Mouse (Mus musculus) cerebellum, adult 2 months (tissue): ENCODE measurements around the gene Rabl6.

Experiments
- CTCF ChIP-seq: fragments of 200-500 bp; IDR thresholded peaks from 2 replicates; pipeline ENCODE4 v1.5.1; 2011; ENCODE audit warnings: low read depth, mild to moderate bottlenecking, control low read depth, low read length, moderate library complexity, borderline replicate concordance; ENCODE audit not compliant: insufficient read depth
- POLR2A ChIP-seq: fragments of 200-500 bp; IDR thresholded peaks from 2 replicates; pipeline ENCODE4 v1.6.1; 2011; ENCODE audit warnings: low read length, control low read depth, borderline replicate concordance; ENCODE audit not compliant: insufficient read depth

GRCm38 (mm10) chr2:25657246-25657645 lies 48.9 kb upstream of the Rabl6 start:
- no peak for TF ChIP-seq CTCF
- no peak for TF ChIP-seq POLR2A
